Comparison of ENCODE assay signal across 14 mouse cellular contexts in the genomic region with DNA sequence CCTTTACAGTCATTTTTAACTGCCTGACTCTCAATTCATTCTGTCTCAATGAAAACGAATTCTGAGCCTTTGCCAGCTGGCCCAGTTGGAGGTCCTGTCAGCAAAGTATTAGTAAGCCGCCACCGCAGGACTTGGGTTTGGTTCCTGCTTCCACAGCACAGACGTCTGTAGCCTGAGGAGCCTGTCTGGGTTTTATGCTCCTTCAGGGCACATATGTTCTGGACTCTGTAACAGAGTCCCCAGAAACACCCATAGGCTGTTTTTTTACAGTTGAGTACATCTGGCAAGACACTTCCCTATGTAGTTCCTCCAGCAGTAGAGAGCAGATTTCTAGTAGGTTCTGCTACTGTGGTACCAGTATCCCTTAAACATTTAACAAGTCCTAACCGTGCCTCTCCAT. TPM values are rescaled to one million over a fixed set of nuclear protein-coding genes. Genes with fewer than 3 reads are reported as not detected.
DNase-seq lines count a peak whose midpoint lies in the region; ATAC-seq lines count a peak whose summit lies in the region.
"Had no signal": no experiment of that assay in that cellular context is flagged by ENCODE, and none has a peak within 500 bp of the region (broad histone marks: within the 10 kb centered on the region; RNA-seq: fewer than 3 reads in every experiment).

No protein-coding gene starts in this region.

- WGBS in hindbrain, embryonic 13.5 days = 63% methylated on average over 5 of the region's 5 CpGs
- 80% methylated on average over 5 of the region's 5 CpGs for WGBS in hindbrain, embryonic 10.5 days
- 70% methylated on average over 5 of the region's 5 CpGs for WGBS in midbrain, embryonic 14.5 days
- whole genome bisulfite sequencing in midbrain, embryonic 10.5 days = 79% methylated on average over 5 of the region's 5 CpGs

- H3K4me2 ChIP-seq in hindbrain, embryonic 13.5 days = no peak overlapping the region
- no peak overlapping the region for H3K4me2 ChIP-seq in midbrain, embryonic 14.5 days (ENCODE audit: low read length)
- H3K4me2 ChIP-seq: heart, embryonic 15.5 days had no signal

- no peaks in the 10 kb centered on the region for H3K4me1 ChIP-seq in hindbrain, embryonic 13.5 days (replicated peaks)
- no peaks in the 10 kb centered on the region for H3K4me1 ChIP-seq in hindbrain, embryonic 10.5 days (replicated peaks)
- H3K4me1 ChIP-seq in midbrain, embryonic 14.5 days (ENCODE audit: control insufficient read depth, insufficient read depth, low read length) = no peaks in the 10 kb centered on the region
- no peaks in the 10 kb centered on the region for H3K4me1 ChIP-seq in midbrain, embryonic 10.5 days
- H3K4me1 ChIP-seq: heart, embryonic 15.5 days had no signal

- H3K27ac ChIP-seq in hindbrain, embryonic 13.5 days = no peak overlapping the region
- no peak overlapping the region for H3K27ac ChIP-seq in hindbrain, embryonic 10.5 days
- H3K27ac ChIP-seq in midbrain, embryonic 14.5 days (replicated peaks; ENCODE audit: low read depth, low read length) = no peak overlapping the region
- H3K27ac ChIP-seq in midbrain, embryonic 10.5 days (replicated peaks) = no peak overlapping the region
- H3K27ac ChIP-seq: heart, embryonic 15.5 days; layer of hippocampus, adult 2 months; macrophage had no signal

- peak; percentile 61; the same call in 1 of the 2 replicates for ATAC-seq in hindbrain, embryonic 13.5 days (ENCODE audit: low FRiP score)
- ATAC-seq in midbrain, embryonic 14.5 days (ENCODE audit: low FRiP score, low TSS enrichment) = no peak
- ATAC-seq: liver, postnatal 0 days had no signal

- DNase-seq in cerebellum, adult 18-20 months = peak; percentile 14
- DNase-seq in cerebellum, adult 11 months = no peak
- no peak for DNase-seq in hindbrain, embryonic 10.5 days (ENCODE audit: low spot score)
- peak; percentile 17 for DNase-seq in midbrain, embryonic 14.5 days
- DNase-seq in midbrain, embryonic 10.5 days (ENCODE audit: low spot score) = no peak
- peak; percentile 6 to 8 for DNase-seq in kidney, postnatal 4 days
- DNase-seq: B cell, adult 2 months; embryo, embryonic 11 days; liver, postnatal 0 days had no signal

- H3K9ac ChIP-seq in hindbrain, embryonic 13.5 days = no peak overlapping the region
- no peak overlapping the region for H3K9ac ChIP-seq in midbrain, embryonic 14.5 days (replicated peaks; ENCODE audit: low read length)
- H3K9ac ChIP-seq: heart, embryonic 15.5 days; liver, postnatal 0 days had no signal

- peaks cover 44% of the 10 kb centered on the region for H3K36me3 ChIP-seq in hindbrain, embryonic 13.5 days
- peaks cover 96% of the 10 kb centered on the region for H3K36me3 ChIP-seq in hindbrain, embryonic 10.5 days
- H3K36me3 ChIP-seq in midbrain, embryonic 14.5 days (ENCODE audit: control insufficient read depth, insufficient read depth, low read length) = peaks cover 65% of the 10 kb centered on the region
- H3K36me3 ChIP-seq in midbrain, embryonic 10.5 days = peaks cover 90% of the 10 kb centered on the region

- H3K4me3 ChIP-seq in hindbrain, embryonic 13.5 days = no peak overlapping the region
- no peak overlapping the region for H3K4me3 ChIP-seq in hindbrain, embryonic 10.5 days
- H3K4me3 ChIP-seq in midbrain, embryonic 14.5 days (replicated peaks; ENCODE audit: low read depth, low read length) = no peak overlapping the region
- H3K4me3 ChIP-seq in midbrain, embryonic 10.5 days = no peak overlapping the region
- H3K4me3 ChIP-seq: heart, embryonic 15.5 days; layer of hippocampus, adult 2 months had no signal

- no peaks in the 10 kb centered on the region for H3K9me3 ChIP-seq in hindbrain, embryonic 13.5 days
- H3K9me3 ChIP-seq in hindbrain, embryonic 10.5 days = no peaks in the 10 kb centered on the region
- H3K9me3 ChIP-seq in midbrain, embryonic 14.5 days (ENCODE audit: control insufficient read depth, low read length) = no peaks in the 10 kb centered on the region
- H3K9me3 ChIP-seq in midbrain, embryonic 10.5 days (replicated peaks) = no peaks in the 10 kb centered on the region
- H3K9me3 ChIP-seq: heart, embryonic 15.5 days had no signal

- H3K27me3 ChIP-seq in hindbrain, embryonic 13.5 days = no peaks in the 10 kb centered on the region
- no peaks in the 10 kb centered on the region for H3K27me3 ChIP-seq in hindbrain, embryonic 10.5 days (ENCODE audit: insufficient read depth, poor library complexity, severe bottlenecking)
- no peaks in the 10 kb centered on the region for H3K27me3 ChIP-seq in midbrain, embryonic 14.5 days (ENCODE audit: control insufficient read depth, insufficient read depth, low read length)
- no peaks in the 10 kb centered on the region for H3K27me3 ChIP-seq in midbrain, embryonic 10.5 days (ENCODE audit: low read depth, poor library complexity, severe bottlenecking)
- H3K27me3 ChIP-seq: heart, embryonic 15.5 days had no signal

RNA-seq across cellular contexts. Expression of a gene that starts 11.9 kb away (rescaled TPM):
- 221 and 224 TPM in 2 replicates for polyA plus RNA-seq in hindbrain, embryonic 13.5 days (2015; fragmentation: Nextera tagmentation; extraction: Ambion mirVana)
- polyA plus RNA-seq in hindbrain, embryonic 10.5 days (2016; fragmentation: Nextera tagmentation; extraction: Ambion mirVana) = 190 and 204 TPM in 2 replicates
- polyA plus RNA-seq in midbrain, embryonic 14.5 days (2014; fragmentation: Nextera tagmentation; extraction: Ambion mirVana) = 187 and 248 TPM in 2 replicates
- 196 and 230 TPM in 2 replicates for polyA plus RNA-seq in midbrain, embryonic 10.5 days (2016; fragmentation: Nextera tagmentation; extraction: Ambion mirVana)

RNA-seq across cellular contexts. Expression of a gene that starts 28.0 kb away (rescaled TPM):
- polyA plus RNA-seq in hindbrain, embryonic 13.5 days (2015; fragmentation: Nextera tagmentation; extraction: Ambion mirVana) = not detected in 2 replicates
- not detected in 2 replicates for polyA plus RNA-seq in hindbrain, embryonic 10.5 days (2016; fragmentation: Nextera tagmentation; extraction: Ambion mirVana)
- not detected in 2 replicates for polyA plus RNA-seq in midbrain, embryonic 14.5 days (2014; fragmentation: Nextera tagmentation; extraction: Ambion mirVana)
- polyA plus RNA-seq in midbrain, embryonic 10.5 days (2016; fragmentation: Nextera tagmentation; extraction: Ambion mirVana) = not detected in 2 replicates
- polyA plus RNA-seq: heart, embryonic 15.5 days; limb, embryonic 14.5 days; liver, postnatal 0 days; macrophage had no signal

RNA-seq across cellular contexts. Expression of a gene that starts 42.4 kb away (rescaled TPM):
- polyA plus RNA-seq in hindbrain, embryonic 13.5 days (2015; fragmentation: Nextera tagmentation; extraction: Ambion mirVana) = 5.7 and 7.8 TPM in 2 replicates
- polyA plus RNA-seq in hindbrain, embryonic 10.5 days (2016; fragmentation: Nextera tagmentation; extraction: Ambion mirVana) = 4.1 and 4.2 TPM in 2 replicates
- 6.6 and 9.4 TPM in 2 replicates for polyA plus RNA-seq in midbrain, embryonic 14.5 days (2014; fragmentation: Nextera tagmentation; extraction: Ambion mirVana)
- polyA plus RNA-seq in midbrain, embryonic 10.5 days (2016; fragmentation: Nextera tagmentation; extraction: Ambion mirVana) = 3.9 and 7.3 TPM in 2 replicates

Comparison
In these comparisons a context has a peak if more than half of its experiments do, and no peak if none do; other contexts are left out.
1. DNase-seq: peak in cerebellum, adult 18-20 months (2 of 2), midbrain, embryonic 14.5 days (single experiment) and kidney, postnatal 4 days (2 of 2); none in cerebellum, adult 11 months (single experiment), hindbrain, embryonic 10.5 days (single experiment) and midbrain, embryonic 10.5 days (single experiment).